Mouse (Mus musculus): ENCODE measurements around the gene Capn5. TPM values are rescaled to one million over a fixed set of nuclear protein-coding genes. Genes with fewer than 3 reads are reported as not detected.

The Capn5 gene
- polyA plus RNA-seq, 1 experiment from 2014 or later: 23.6 TPM

GRCm38 (mm10) chr7:98145842-98146446 lies 32.1 kb downstream of the Capn5 start:
- no peak overlapping the region for H3K4me2 ChIP-seq
- no peaks in the 10 kb centered on the region for H3K27me3 ChIP-seq (replicated peaks)
- no peak overlapping the region for H3K9ac ChIP-seq (replicated peaks)
- H3K4me3 ChIP-seq (replicated peaks): no peak overlapping the region
- H3K4me1 ChIP-seq: peaks cover 24% of the 10 kb centered on the region
- no peak for ATAC-seq (ENCODE audit: low FRiP score)
- H3K9me3 ChIP-seq (replicated peaks): no peaks in the 10 kb centered on the region
- H3K36me3 ChIP-seq: peaks cover 6% of the 10 kb centered on the region; the same call in 1 of the 2 replicates
- no peak overlapping the region for H3K27ac ChIP-seq (replicated peaks)
- WGBS: 87% methylated on average over 12 of the region's 12 CpGs

- H3K27ac ChIP-seq (replicated peaks): no peak within 1 kb of the TSS
- WGBS: 92% methylated on average over 5 of the region's 5 CpGs
Observed at GRCm38 (mm10) chr7:98145402-98145801, 32.7 kb downstream of the Capn5 start, which contains the start of gene Omp. Omp (minus strand) TSS chr7:98145502.

GRCm38 (mm10) chr7:98142648-98143047 lies 35.4 kb downstream of the Capn5 start:
- ATAC-seq (ENCODE audit: low FRiP score): no peak
- H3K27me3 ChIP-seq (replicated peaks): no peaks in the 10 kb centered on the region
- H3K27ac ChIP-seq (replicated peaks): peak overlapping the region; percentile 37; the same call in 1 of the 2 replicates
- H3K4me1 ChIP-seq: peaks cover 29% of the 10 kb centered on the region
- no peaks in the 10 kb centered on the region for H3K9me3 ChIP-seq (replicated peaks)
- peaks cover 6% of the 10 kb centered on the region; the same call in 1 of the 2 replicates for H3K36me3 ChIP-seq
- no peak overlapping the region for H3K4me3 ChIP-seq (replicated peaks)
- 75% methylated on average over 3 of the region's 3 CpGs for WGBS
- no peak overlapping the region for H3K4me2 ChIP-seq
- H3K9ac ChIP-seq (replicated peaks): no peak overlapping the region

More at GRCm38 (mm10) chr7:98145402-98145801, 32.7 kb downstream of the Capn5 start, which contains the start of gene Omp:
- no peak within 1 kb of the TSS for H3K4me2 ChIP-seq
- peaks cover 24% of the 10 kb centered on the region for H3K4me1 ChIP-seq
- no peak within 1 kb of the TSS for H3K4me3 ChIP-seq (replicated peaks)
- H3K27me3 ChIP-seq (replicated peaks): no peaks in the 10 kb centered on the region
- H3K9me3 ChIP-seq (replicated peaks): no peaks in the 10 kb centered on the region
- H3K36me3 ChIP-seq: peaks cover 6% of the 10 kb centered on the region; the same call in 1 of the 2 replicates
- ATAC-seq (ENCODE audit: low FRiP score): no peak
- H3K9ac ChIP-seq (replicated peaks): no peak within 1 kb of the TSS

DNA sequence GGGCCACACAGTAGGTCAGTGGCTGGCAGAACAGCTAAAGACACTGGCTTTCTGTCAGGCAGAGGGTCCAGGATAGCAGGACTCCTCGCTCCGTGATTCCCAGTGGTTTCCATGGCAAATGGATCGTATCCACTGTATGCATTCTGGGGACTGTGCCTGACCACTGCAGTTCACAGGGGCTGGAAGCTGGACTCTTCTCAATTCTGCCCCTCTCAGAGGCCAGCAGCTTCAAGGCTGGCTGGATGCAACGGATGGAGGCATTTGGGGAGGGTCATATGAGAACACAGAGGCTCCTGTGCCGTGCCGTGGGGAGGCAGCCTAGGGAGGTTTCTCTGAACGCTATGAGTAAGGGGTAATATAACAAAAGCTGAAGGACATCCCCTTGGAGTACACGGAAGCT lies 35.8 kb downstream of the Capn5 start:
- H3K4me2 ChIP-seq: no peak overlapping the region
- no peaks in the 10 kb centered on the region for H3K27me3 ChIP-seq (replicated peaks)
- no peak overlapping the region for H3K4me3 ChIP-seq (replicated peaks)
- H3K4me1 ChIP-seq: peaks cover 33% of the 10 kb centered on the region
- 37% methylated on average over 8 of the region's 8 CpGs for WGBS
- H3K9ac ChIP-seq (replicated peaks): no peak overlapping the region
- peak; percentile 58 for ATAC-seq (ENCODE audit: low FRiP score)
- peaks cover 6% of the 10 kb centered on the region; the same call in 1 of the 2 replicates for H3K36me3 ChIP-seq
- peak overlapping the region; percentile 37; the same call in 1 of the 2 replicates for H3K27ac ChIP-seq (replicated peaks)
- no peaks in the 10 kb centered on the region for H3K9me3 ChIP-seq (replicated peaks)

DNA sequence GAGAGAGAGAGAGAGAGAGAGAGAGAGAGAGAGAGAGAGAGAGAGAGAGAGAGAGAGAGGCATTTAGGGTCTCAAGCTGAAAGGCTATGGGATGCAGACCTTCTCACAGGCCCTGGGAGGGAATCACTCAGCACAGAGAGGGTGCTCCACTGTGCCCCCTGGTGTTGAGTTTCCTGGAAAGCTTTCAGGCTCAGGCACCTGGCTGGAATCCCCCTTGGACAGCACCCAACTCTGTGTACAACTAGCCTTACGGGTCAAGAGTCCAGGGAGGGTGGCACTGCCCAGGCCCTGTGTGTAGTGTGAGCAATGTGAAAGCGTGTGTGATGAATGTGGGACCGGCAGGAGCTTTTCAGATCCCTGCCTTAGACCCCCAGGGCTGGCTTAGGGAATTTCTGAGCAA lies 36.9 kb downstream of the Capn5 start:
- H3K36me3 ChIP-seq: peaks cover 6% of the 10 kb centered on the region; the same call in 1 of the 2 replicates
- H3K27ac ChIP-seq (replicated peaks): peak overlapping the region; percentile 51; the same call in 1 of the 2 replicates
- H3K27me3 ChIP-seq (replicated peaks): no peaks in the 10 kb centered on the region
- H3K9ac ChIP-seq (replicated peaks): no peak overlapping the region
- H3K4me3 ChIP-seq (replicated peaks): no peak overlapping the region
- H3K9me3 ChIP-seq (replicated peaks): no peaks in the 10 kb centered on the region
- WGBS: 65% methylated on average over 3 of the region's 3 CpGs
- H3K4me2 ChIP-seq: no peak overlapping the region
- ATAC-seq (ENCODE audit: low FRiP score): no peak
- H3K4me1 ChIP-seq: peaks cover 33% of the 10 kb centered on the region

DNA sequence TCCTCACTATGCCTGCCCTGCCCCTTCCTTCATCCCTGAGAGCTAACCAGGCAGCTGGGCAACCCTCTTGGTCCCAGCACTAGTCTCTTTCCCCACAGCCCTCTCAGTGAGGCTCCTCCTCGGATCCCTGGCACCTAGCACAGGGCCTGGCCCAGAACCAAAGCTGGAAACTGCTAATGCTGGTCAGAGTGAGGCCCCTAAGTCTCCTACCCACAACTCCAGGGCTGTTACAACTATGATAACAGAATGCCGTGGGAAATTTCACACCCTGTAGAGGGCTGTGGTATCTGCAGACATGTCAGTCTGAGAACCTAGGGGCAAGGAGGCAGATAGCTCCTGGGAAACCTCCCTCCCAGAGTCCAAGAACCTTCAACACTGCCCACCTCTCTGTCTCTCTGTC lies 37.5 kb downstream of the Capn5 start:
- Histone ChIP-seq H3K9ac (replicated peaks) (no peak overlapping the region), H3K9me3 (replicated peaks) (no peaks in the 10 kb centered on the region), H3K4me1 (peaks cover 33% of the 10 kb centered on the region), H3K4me3 (replicated peaks) (no peak overlapping the region), H3K27me3 (replicated peaks) (no peaks in the 10 kb centered on the region), H3K4me2 (no peak overlapping the region), H3K27ac (replicated peaks) (no peak overlapping the region), H3K36me3 (peaks cover 8% of the 10 kb centered on the region; the same call in 1 of the 2 replicates)
- 54% methylated on average over 2 of the region's 2 CpGs for WGBS
- ATAC-seq (ENCODE audit: low FRiP score): no peak

GRCm38 (mm10) chr7:98139216-98139615 lies 38.9 kb downstream of the Capn5 start:
- Histone ChIP-seq H3K36me3 (peaks cover 9% of the 10 kb centered on the region; the same call in 1 of the 2 replicates), H3K4me2 (no peak overlapping the region), H3K9me3 (replicated peaks) (no peaks in the 10 kb centered on the region), H3K9ac (replicated peaks) (no peak overlapping the region), H3K4me1 (peaks cover 28% of the 10 kb centered on the region), H3K4me3 (replicated peaks) (no peak overlapping the region), H3K27ac (replicated peaks) (no peak overlapping the region), H3K27me3 (replicated peaks) (no peaks in the 10 kb centered on the region)
- ATAC-seq (ENCODE audit: low FRiP score): no peak
- WGBS: 27% methylated on average over 9 of the region's 9 CpGs

DNA sequence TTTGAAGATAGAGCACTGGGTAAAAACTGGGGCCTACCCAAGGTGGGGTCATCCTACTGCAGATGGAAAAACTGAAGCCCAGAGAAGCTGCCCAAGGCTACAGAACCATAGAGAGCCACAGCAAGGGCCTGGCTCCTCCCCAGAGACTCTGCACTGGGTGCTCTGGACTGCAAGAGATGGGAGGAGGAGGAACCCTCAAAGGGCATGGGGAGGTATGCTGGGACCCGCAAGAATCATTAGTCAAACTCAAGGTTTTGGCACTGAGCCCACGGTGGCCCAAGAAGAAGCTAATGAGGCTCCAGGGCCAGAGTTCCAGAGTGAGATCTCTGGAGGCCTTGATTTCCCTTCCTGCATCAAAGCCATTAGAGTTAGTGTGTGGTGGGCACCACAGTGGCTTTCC lies 40.1 kb downstream of the Capn5 start:
- H3K27me3 ChIP-seq (replicated peaks): no peaks in the 10 kb centered on the region
- H3K4me1 ChIP-seq: peaks cover 28% of the 10 kb centered on the region
- peaks cover 9% of the 10 kb centered on the region; the same call in 1 of the 2 replicates for H3K36me3 ChIP-seq
- no peaks in the 10 kb centered on the region for H3K9me3 ChIP-seq (replicated peaks)
- ATAC-seq (ENCODE audit: low FRiP score): no peak
- no peak overlapping the region for H3K4me2 ChIP-seq
- H3K27ac ChIP-seq (replicated peaks): no peak overlapping the region
- no peak overlapping the region for H3K4me3 ChIP-seq (replicated peaks)
- H3K9ac ChIP-seq (replicated peaks): no peak overlapping the region
- WGBS: 64% methylated on average over 2 of the region's 2 CpGs

DNA sequence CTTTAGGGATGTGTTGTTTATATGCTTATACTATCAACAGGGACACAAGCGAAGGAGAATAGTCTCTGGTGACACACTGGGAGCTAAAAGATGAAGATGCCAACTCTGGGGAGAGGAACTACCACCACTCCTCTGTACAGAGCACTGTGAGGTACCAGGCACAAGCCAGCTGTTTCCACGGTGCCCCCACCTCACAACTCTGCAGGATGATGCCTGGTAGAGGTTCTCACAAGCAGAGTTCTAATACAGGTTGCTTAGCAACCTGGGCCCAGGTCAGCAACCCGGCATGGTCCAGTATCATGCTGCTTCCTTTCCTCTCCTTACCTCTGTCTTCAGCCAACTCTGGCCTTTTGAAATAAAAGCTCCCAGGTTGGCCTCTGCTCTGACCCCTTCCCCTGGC lies 40.5 kb downstream of the Capn5 start:
- no peak for ATAC-seq (ENCODE audit: low FRiP score)
- peaks cover 28% of the 10 kb centered on the region for H3K4me1 ChIP-seq

DNA sequence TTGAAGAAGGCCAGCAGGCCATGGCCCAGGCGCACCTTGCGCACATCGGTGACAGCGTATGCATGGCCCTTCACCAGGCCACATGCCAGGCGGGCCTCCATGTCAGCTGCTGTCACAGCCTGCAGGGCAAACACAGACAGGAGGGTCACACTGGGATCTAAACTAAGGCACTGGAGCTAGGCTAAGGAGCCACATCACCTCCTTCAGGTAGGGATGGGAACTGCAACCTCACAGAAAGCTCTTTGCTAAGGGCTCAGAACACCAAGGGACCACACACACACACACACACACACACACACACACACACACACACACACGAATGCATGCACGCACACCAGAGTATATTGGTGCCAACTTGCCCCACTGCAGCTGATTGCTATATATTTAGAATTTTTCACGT lies 46.3 kb downstream of the Capn5 start:
- Histone ChIP-seq H3K27ac (replicated peaks) (no peak overlapping the region), H3K4me1 (no peaks in the 10 kb centered on the region), H3K36me3 (peaks cover 55% of the 10 kb centered on the region), H3K9ac (replicated peaks) (no peak overlapping the region), H3K4me3 (replicated peaks) (no peak overlapping the region), H3K4me2 (no peak overlapping the region), H3K27me3 (replicated peaks) (no peaks in the 10 kb centered on the region), H3K9me3 (replicated peaks) (no peaks in the 10 kb centered on the region)
- 94% methylated on average over 8 of the region's 8 CpGs for WGBS
- no peak for ATAC-seq (ENCODE audit: low FRiP score)

More for the DNA sequence above, 40.5 kb downstream of the Capn5 start:
- H3K9me3 ChIP-seq (replicated peaks): no peaks in the 10 kb centered on the region
- H3K36me3 ChIP-seq: peaks cover 12% of the 10 kb centered on the region; the same call in 1 of the 2 replicates
- H3K9ac ChIP-seq (replicated peaks): no peak overlapping the region
- no peak overlapping the region for H3K4me3 ChIP-seq (replicated peaks)
- H3K27me3 ChIP-seq (replicated peaks): no peaks in the 10 kb centered on the region
- H3K4me2 ChIP-seq: no peak overlapping the region
- WGBS: 35% methylated on average over 3 of the region's 3 CpGs
- no peak overlapping the region for H3K27ac ChIP-seq (replicated peaks)

DNA sequence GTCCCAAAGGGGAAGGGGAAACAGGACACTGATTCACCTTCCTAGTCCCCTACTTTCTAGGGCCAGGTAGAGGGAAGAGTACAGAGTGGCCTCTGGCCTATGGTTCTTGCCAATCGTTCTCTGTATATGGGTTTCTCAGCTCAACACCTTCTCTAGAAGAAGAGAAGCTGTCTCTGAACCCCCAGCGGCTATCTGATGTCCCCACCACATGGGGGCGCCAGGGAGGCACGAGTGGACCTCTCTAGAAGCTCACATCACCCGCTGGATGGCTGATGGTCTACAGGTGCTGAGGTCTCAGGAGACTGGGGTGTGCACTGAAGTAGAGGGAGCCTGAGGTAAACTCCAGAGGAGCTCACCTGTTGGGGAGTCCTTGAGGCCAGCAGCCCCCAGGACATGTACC lies 52.6 kb downstream of the Capn5 start:
- ATAC-seq (ENCODE audit: low FRiP score): no peak

GRCm38 (mm10) chr7:98124701-98125100 lies 53.4 kb downstream of the Capn5 start:
- H3K27ac ChIP-seq (replicated peaks): no peak overlapping the region
- H3K4me1 ChIP-seq: peaks cover 5% of the 10 kb centered on the region
- 72% methylated on average over 5 of the region's 5 CpGs for WGBS
- no peak overlapping the region for H3K9ac ChIP-seq (replicated peaks)
- no peak overlapping the region for H3K4me2 ChIP-seq
- no peak for ATAC-seq (ENCODE audit: low FRiP score)
- no peaks in the 10 kb centered on the region for H3K27me3 ChIP-seq (replicated peaks)
- H3K9me3 ChIP-seq (replicated peaks): no peaks in the 10 kb centered on the region
- no peak overlapping the region for H3K4me3 ChIP-seq (replicated peaks)
- H3K36me3 ChIP-seq: peaks cover 44% of the 10 kb centered on the region

More for the DNA sequence above, 52.6 kb downstream of the Capn5 start:
- H3K4me3 ChIP-seq (replicated peaks): no peak overlapping the region
- H3K4me2 ChIP-seq: no peak overlapping the region
- H3K27me3 ChIP-seq (replicated peaks): no peaks in the 10 kb centered on the region
- H3K9ac ChIP-seq (replicated peaks): no peak overlapping the region
- no peak overlapping the region for H3K27ac ChIP-seq (replicated peaks)
- peaks cover 52% of the 10 kb centered on the region for H3K36me3 ChIP-seq
- peaks cover 3% of the 10 kb centered on the region for H3K4me1 ChIP-seq
- WGBS: 43% methylated on average over 5 of the region's 5 CpGs
- H3K9me3 ChIP-seq (replicated peaks): no peaks in the 10 kb centered on the region

Measured in neural tube, embryonic 15.5 days (tissue).